7 mouse cellular contexts compared by ENCODE assay signal in the genomic region with DNA sequence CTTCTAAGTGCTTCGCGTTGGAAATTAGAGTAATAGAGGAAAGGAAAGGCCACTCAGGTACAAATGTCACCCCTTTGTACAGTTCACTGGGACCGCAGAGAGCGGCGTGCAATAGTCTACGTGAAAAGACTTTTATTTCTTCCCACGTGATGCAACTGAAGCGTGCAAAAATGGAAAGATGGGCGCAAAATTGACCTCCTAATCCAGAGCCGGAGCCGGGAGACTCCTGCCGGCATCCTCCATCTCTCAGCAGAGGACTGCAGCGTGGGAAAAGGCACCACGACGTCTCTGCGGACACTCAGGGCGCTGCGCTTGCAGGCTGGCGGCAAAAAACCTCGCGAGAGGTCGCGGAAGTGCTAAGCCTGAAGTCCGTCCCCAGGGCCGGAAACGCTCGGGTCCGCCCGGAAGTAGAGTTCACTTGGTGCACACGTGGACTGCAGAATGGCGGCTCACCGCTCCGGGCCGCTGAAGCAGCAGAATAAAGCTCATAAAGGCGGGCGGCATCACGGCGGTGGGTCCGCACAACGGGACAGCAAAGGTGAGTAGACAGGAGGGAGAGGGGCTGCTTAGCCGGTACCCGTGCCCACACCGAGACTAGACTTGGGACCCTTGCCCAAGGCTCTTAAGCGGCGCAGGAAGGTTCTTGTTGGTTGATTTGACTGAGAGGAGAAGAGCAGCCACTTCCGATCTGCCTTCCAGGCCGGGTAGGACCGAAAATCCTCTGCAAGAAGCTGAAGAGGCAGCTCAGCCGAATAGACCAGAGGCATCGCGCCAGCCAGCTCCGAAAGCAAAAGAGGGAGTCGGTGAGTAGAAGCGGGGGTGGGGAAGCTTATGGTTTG. TPM values are rescaled to one million over a fixed set of nuclear protein-coding genes. Genes with fewer than 3 reads are reported as not detected.
A peak's percentile ranks its signal among the peaks of the same experiment; 100 is the strongest.
DNase-seq lines count a peak whose midpoint lies in the region; ATAC-seq lines count a peak whose summit lies in the region.

A gene (plus strand): TSS at position 394 of the 839 bp plus-strand sequence.

- H3K36me3 ChIP-seq in intestine, embryonic 14.5 days (ENCODE audit: control insufficient read depth, insufficient read depth, low read length) = peaks cover 37% of the 10 kb centered on the region
- peaks cover 17% of the 10 kb centered on the region for H3K36me3 ChIP-seq in midbrain, embryonic 11.5 days (ENCODE audit: control insufficient read depth, insufficient read depth, low read length)

- ATAC-seq in intestine, embryonic 14.5 days (replicated peaks; ENCODE audit: low FRiP score, low TSS enrichment, low read depth) = peak; percentile 80
- ATAC-seq in midbrain, embryonic 11.5 days (ENCODE audit: low FRiP score) = peak; percentile 81

- H3K9me3 ChIP-seq in intestine, embryonic 14.5 days (ENCODE audit: control insufficient read depth, low read length) = no peaks in the 10 kb centered on the region
- H3K9me3 ChIP-seq in midbrain, embryonic 11.5 days (ENCODE audit: control insufficient read depth, low read length) = no peaks in the 10 kb centered on the region

- WGBS in intestine, embryonic 14.5 days = under 1% methylated on average over 54 of the region's 54 CpGs
- under 1% methylated on average over 54 of the region's 54 CpGs for WGBS in midbrain, embryonic 11.5 days

- H3K27ac ChIP-seq in intestine, embryonic 14.5 days (ENCODE audit: low read depth) = peak within 1 kb of the TSS; percentile 78
- peak within 1 kb of the TSS; percentile 64 for H3K27ac ChIP-seq in midbrain, embryonic 11.5 days (ENCODE audit: low read depth, low read length)

- intact Hi-C loops in left cerebral cortex, postnatal 36 days (cut with DNase I) = no loop called here

- peak within 1 kb of the TSS; percentile 81 for H3K9ac ChIP-seq in intestine, embryonic 14.5 days (ENCODE audit: low read length)
- H3K9ac ChIP-seq in midbrain, embryonic 11.5 days (ENCODE audit: low read length) = peak within 1 kb of the TSS; percentile 83

- peak within 1 kb of the TSS; percentile 97 for H3K4me3 ChIP-seq in intestine, embryonic 14.5 days (ENCODE audit: low read depth, low read length)
- peak within 1 kb of the TSS; percentile 85 for H3K4me3 ChIP-seq in midbrain, embryonic 11.5 days (ENCODE audit: low read depth, low read length)

- H3K4me1 ChIP-seq in intestine, embryonic 14.5 days (replicated peaks; ENCODE audit: control insufficient read depth, insufficient read depth, low read length) = peaks cover 11% of the 10 kb centered on the region; the same call in 1 of the 2 replicates
- H3K4me1 ChIP-seq in midbrain, embryonic 11.5 days (ENCODE audit: control insufficient read depth, insufficient read depth, low read length) = peaks cover 6% of the 10 kb centered on the region

- DNase-seq in adrenal gland, adult 18-20 months (ENCODE audit: low spot score in 2 of 2) = peak; percentile 82 to 84
- peak; percentile 95 for DNase-seq in embryo, embryonic 10.5 days (ENCODE audit: low spot score)
- DNase-seq in gastrocnemius, postnatal 25 days = peak; percentile 91
- peak; percentile 87 for DNase-seq in intestine, embryonic 14.5 days (ENCODE audit: low spot score)
- DNase-seq in left cerebral cortex, postnatal 36 days (ENCODE audit: low spot score in 2 of 2) = peak; percentile 89 to 91
- DNase-seq in midbrain, embryonic 11.5 days (ENCODE audit: low spot score, missing footprints) = peak; percentile 98
- DNase-seq in skeletal muscle tissue, adult 2 months (ENCODE audit: low read depth, low spot score) = peak; percentile 93

- H3K4me2 ChIP-seq in intestine, embryonic 14.5 days (ENCODE audit: low read length) = peak within 1 kb of the TSS; percentile 93
- peak within 1 kb of the TSS; percentile 89 for H3K4me2 ChIP-seq in midbrain, embryonic 11.5 days

- H3K27me3 ChIP-seq in intestine, embryonic 14.5 days (replicated peaks; ENCODE audit: control insufficient read depth, insufficient read depth, low read length) = no peaks in the 10 kb centered on the region
- no peaks in the 10 kb centered on the region for H3K27me3 ChIP-seq in midbrain, embryonic 11.5 days (ENCODE audit: control insufficient read depth, insufficient read depth, low read length)

RNA-seq across cellular contexts. Expression of the gene that starts here (rescaled TPM):
- total RNA-seq in adrenal gland, adult 18-20 months (2021) = 10 to 100 TPM; 46.8 to 57.1 TPM
- total RNA-seq in gastrocnemius, postnatal 25 days (2021) = 10 to 100 TPM; 19.0 to 22.7 TPM
- polyA plus RNA-seq in intestine, embryonic 14.5 days (2014; fragmentation: Nextera tagmentation; extraction: Ambion mirVana) = 64.3 and 65.9 TPM in 2 replicates
- 10 to 100 TPM; 25.7 to 31.4 TPM for total RNA-seq in left cerebral cortex, postnatal 36 days (2021)
- 48.9 and 51.3 TPM in 2 replicates for polyA plus RNA-seq in midbrain, embryonic 11.5 days (2014; fragmentation: Nextera tagmentation; extraction: Ambion mirVana)

Comparison
In these comparisons a context has a peak if more than half of its experiments do, and no peak if none do; other contexts are left out.
1. Peak in every context shown above with its lines: DNase-seq, ATAC-seq, H3K4me3 ChIP-seq and H3K27ac ChIP-seq.